ENCODE assay signal across 8 mouse cellular contexts in the genomic region with DNA sequence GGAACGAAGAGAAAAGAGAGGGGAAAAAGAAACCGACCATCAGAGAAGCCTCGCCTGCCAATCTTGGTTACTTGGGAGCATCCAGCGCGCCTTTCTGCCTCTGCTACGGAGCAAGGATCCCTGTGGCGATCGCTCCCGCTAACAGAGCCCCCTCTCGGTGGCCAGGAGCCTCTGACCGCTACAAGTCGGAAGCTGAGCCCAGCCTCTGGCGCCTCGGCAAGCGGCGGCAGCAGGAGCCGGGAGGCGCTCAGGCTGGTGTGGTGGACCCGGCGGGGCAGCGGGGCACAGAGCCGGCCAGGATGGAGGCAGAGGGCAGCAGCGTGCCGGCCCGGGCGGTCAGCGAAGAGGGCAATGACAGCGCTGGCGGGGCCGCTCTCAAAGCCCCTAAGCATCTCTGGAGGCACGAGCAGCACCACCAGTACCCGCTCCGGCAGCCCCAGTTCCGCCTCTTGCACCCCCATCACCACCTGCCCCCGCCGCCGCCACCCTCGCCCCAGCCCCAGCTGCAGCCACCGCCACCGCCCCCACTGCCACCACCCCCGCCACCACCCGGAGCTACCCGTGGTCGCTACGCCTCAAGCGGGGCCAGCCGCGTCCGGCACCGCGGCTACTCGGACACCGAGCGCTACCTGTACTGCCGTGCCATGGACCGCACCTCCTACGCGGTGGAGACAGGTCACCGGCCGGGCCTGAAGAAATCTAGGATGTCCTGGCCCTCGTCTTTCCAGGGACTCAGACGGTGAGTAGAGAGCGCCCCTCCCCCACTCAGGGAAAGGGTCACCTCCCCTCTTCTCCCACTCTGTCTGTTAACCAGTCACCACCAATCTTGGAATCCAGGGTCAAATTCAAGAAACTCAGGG.
DNase-seq lines count a peak whose midpoint lies in the region; ATAC-seq and TF ChIP-seq lines count a peak whose summit lies in the region.

No protein-coding gene starts in this region.

- peak; percentile 92 for ATAC-seq in forebrain, embryonic 11.5 days (replicated peaks; ENCODE audit: low FRiP score)
- peak; percentile 90 for ATAC-seq in hindbrain, embryonic 16.5 days
- ATAC-seq in midbrain, embryonic 12.5 days (ENCODE audit: low FRiP score, low read depth): peak; percentile 92

- DNase-seq in gastrocnemius, adult 2 months: peak; percentile 15
- no peak for DNase-seq in gastrocnemius, postnatal 25 days
- peak; percentile 46 for DNase-seq in brain, adult 2 months (ENCODE audit: low read depth, low spot score)
- DNase-seq in forebrain, embryonic 11.5 days (ENCODE audit: low spot score): peak; percentile 81
- peak; percentile 27 to 60 for DNase-seq in left cerebral cortex, postnatal 14 days (ENCODE audit: low spot score in 2 of 2)
- peak; percentile 54 for DNase-seq in testis, postnatal 10 days (ENCODE audit: low spot score)

- H3K36me3 ChIP-seq in forebrain, embryonic 11.5 days (ENCODE audit: control insufficient read depth, insufficient read depth, low read length): no peaks in the 10 kb centered on the region
- H3K36me3 ChIP-seq in hindbrain, embryonic 16.5 days (ENCODE audit: control insufficient read depth, insufficient read depth, low read length): no peaks in the 10 kb centered on the region
- no peaks in the 10 kb centered on the region for H3K36me3 ChIP-seq in midbrain, embryonic 12.5 days

- 0 out of 2 replicates have a peak, but pooled peaks cover 4% of the 10 kb centered on the region for H3K4me1 ChIP-seq in forebrain, embryonic 11.5 days (replicated peaks; ENCODE audit: control insufficient read depth, insufficient read depth, low read length)
- peaks cover 4% of the 10 kb centered on the region for H3K4me1 ChIP-seq in hindbrain, embryonic 16.5 days (ENCODE audit: control insufficient read depth, insufficient read depth, low read depth, low read length)
- H3K4me1 ChIP-seq in midbrain, embryonic 12.5 days: peaks cover 13% of the 10 kb centered on the region

- peak overlapping the region; percentile 54 for H3K4me3 ChIP-seq in gastrocnemius, adult 2 months
- peak overlapping the region; percentile 53 for H3K4me3 ChIP-seq in forebrain, embryonic 11.5 days (ENCODE audit: low read depth, low read length)
- H3K4me3 ChIP-seq in hindbrain, embryonic 16.5 days (ENCODE audit: low read length): peak overlapping the region; percentile 86
- peak overlapping the region; percentile 67 for H3K4me3 ChIP-seq in midbrain, embryonic 12.5 days

- H3K9ac ChIP-seq in forebrain, embryonic 11.5 days (ENCODE audit: low read length): peak overlapping the region; percentile 49
- peak overlapping the region; percentile 88 for H3K9ac ChIP-seq in hindbrain, embryonic 16.5 days (ENCODE audit: low read depth, low read length)
- H3K9ac ChIP-seq in midbrain, embryonic 12.5 days (replicated peaks): peak overlapping the region; percentile 64

- intact Hi-C loops in gastrocnemius, adult 2 months (cut with DNase I): no loop called here
- intact Hi-C loops in left cerebral cortex, postnatal 14 days (cut with DNase I): loop anchor here (5.0 kb wide), 2 partner anchors 69 to 76 kb away; no protein-coding TSS in a partner anchor

- H3K27me3 ChIP-seq in forebrain, embryonic 11.5 days (ENCODE audit: control insufficient read depth, insufficient read depth, low read length): no peaks in the 10 kb centered on the region; the same call in 1 of the 2 replicates
- H3K27me3 ChIP-seq in hindbrain, embryonic 16.5 days (replicated peaks; ENCODE audit: control insufficient read depth, insufficient read depth, low read length): no peaks in the 10 kb centered on the region
- peaks cover 23% of the 10 kb centered on the region for H3K27me3 ChIP-seq in midbrain, embryonic 12.5 days

- H3K4me2 ChIP-seq in forebrain, embryonic 11.5 days (ENCODE audit: low read depth, low read length, severe bottlenecking): peak overlapping the region; percentile 99
- peak overlapping the region; percentile 74 for H3K4me2 ChIP-seq in hindbrain, embryonic 16.5 days (ENCODE audit: low read length)
- peak overlapping the region; percentile 99 for H3K4me2 ChIP-seq in midbrain, embryonic 12.5 days (replicated peaks)

- no peak overlapping the region for H3K27ac ChIP-seq in gastrocnemius, adult 2 months
- no peak overlapping the region for H3K27ac ChIP-seq in forebrain, embryonic 11.5 days (ENCODE audit: low read depth, low read length)
- peak overlapping the region; percentile 83 for H3K27ac ChIP-seq in hindbrain, embryonic 16.5 days (ENCODE audit: low read depth, low read length)
- H3K27ac ChIP-seq in midbrain, embryonic 12.5 days (replicated peaks): no peak overlapping the region

- WGBS in forebrain, embryonic 11.5 days: under 1% methylated on average over 48 of the region's 63 CpGs
- WGBS in hindbrain, embryonic 16.5 days: 1% methylated on average over 49 of the region's 63 CpGs
- under 1% methylated on average over 58 of the region's 63 CpGs for WGBS in midbrain, embryonic 12.5 days

- no peaks in the 10 kb centered on the region for H3K9me3 ChIP-seq in forebrain, embryonic 11.5 days (ENCODE audit: control insufficient read depth, low read length)
- H3K9me3 ChIP-seq in hindbrain, embryonic 16.5 days (ENCODE audit: control insufficient read depth, low read length): no peaks in the 10 kb centered on the region
- H3K9me3 ChIP-seq in midbrain, embryonic 12.5 days: no peaks in the 10 kb centered on the region

- no peak; the same call in 1 of the 2 replicates for TF ChIP-seq CTCF in gastrocnemius, adult 2 months (IDR thresholded peaks at IDR 0.05)
